Mouse (Mus musculus) midbrain, embryonic 10.5 days (tissue): ENCODE results near the gene Tmem82. TPM values are rescaled to one million over a fixed set of nuclear protein-coding genes. Genes with fewer than 3 reads are reported as not detected.

Source experiments
- DNase-seq: peaks from one replicate; pipeline ENCODE4 v3.0.0-alpha.2; 2017; ENCODE audit warnings: low spot score
- H3K27ac ChIP-seq: fragments of 300-500 bp; sonication (generic); replicated peaks from 2 replicates; pipeline ENCODE4 v1.5.1; 2016; ENCODE audit warnings: mild to moderate bottlenecking
- H3K27me3 ChIP-seq: fragments of 300-500 bp; sonication (generic); 2 replicates; pipeline ENCODE4 v1.6.1; 2016; ENCODE audit warnings: low read depth, mild to moderate bottlenecking; ENCODE audit not compliant: poor library complexity, severe bottlenecking
- H3K36me3 ChIP-seq: fragments of 300-500 bp; sonication (generic); 2 replicates; pipeline ENCODE4 v1.6.1; 2016; ENCODE audit warnings: mild to moderate bottlenecking, moderate library complexity
- H3K4me1 ChIP-seq: fragments of 300-500 bp; sonication (generic); 2 replicates; pipeline ENCODE4 v1.6.1; 2016
- H3K4me3 ChIP-seq: fragments of 300-500 bp; sonication (generic); 2 replicates; pipeline ENCODE4 v1.5.1; 2016; ENCODE audit warnings: mild to moderate bottlenecking, moderate library complexity
- H3K9me3 ChIP-seq: fragments of 300-500 bp; sonication (generic); replicated peaks from 2 replicates; pipeline ENCODE4 v1.6.1; 2016; ENCODE audit warnings: mild to moderate bottlenecking
- WGBS: fragments of 180-500 bp; shearing (Covaris S2); methylation state at CpG from one replicate; pipeline ENCODE4 v1.1.7; 2016; 5-methylcytosine and 5-hydroxymethylcytosine counted together
- polyA plus RNA-seq: library from polyadenylated mRNA; unstranded; fragments of >200 nt; fragmentation: Nextera tagmentation; extraction: Ambion mirVana; gene quantifications from 2 replicates; pipeline ENCODE4 v1.2.1, GENCODE M21; 2016

The Tmem82 gene
- polyA plus RNA-seq, 1 experiment from 2014 or later, result 1.3 TPM

- DNase-seq, result no peak
- Histone ChIP-seq H3K9me3 (no peaks in the 10 kb centered on the region), H3K27ac (no peak overlapping the region), H3K4me3 (no peak overlapping the region), H3K27me3 (peaks cover 48% of the 10 kb centered on the region), H3K4me1 (peaks cover 41% of the 10 kb centered on the region), H3K36me3 (no peaks in the 10 kb centered on the region)
- 68% methylated on average over 12 of the region's 12 CpGs for WGBS
These were observed 17.1 kb downstream of the Tmem82 start for GRCm38 (mm10) chr4:141601148-141601862.

GRCm38 (mm10) chr4:141600364-141600763 lies 18.1 kb downstream of the Tmem82 start:
- H3K9me3 ChIP-seq, result no peaks in the 10 kb centered on the region
- H3K27ac ChIP-seq, result no peak overlapping the region
- DNase-seq, result no peak
- no peaks in the 10 kb centered on the region for H3K36me3 ChIP-seq
- H3K4me1 ChIP-seq, result peaks cover 45% of the 10 kb centered on the region
- 14% methylated on average over 6 of the region's 6 CpGs for WGBS
- H3K4me3 ChIP-seq, result peak overlapping the region; percentile 67
- peaks cover 48% of the 10 kb centered on the region for H3K27me3 ChIP-seq

DNA sequence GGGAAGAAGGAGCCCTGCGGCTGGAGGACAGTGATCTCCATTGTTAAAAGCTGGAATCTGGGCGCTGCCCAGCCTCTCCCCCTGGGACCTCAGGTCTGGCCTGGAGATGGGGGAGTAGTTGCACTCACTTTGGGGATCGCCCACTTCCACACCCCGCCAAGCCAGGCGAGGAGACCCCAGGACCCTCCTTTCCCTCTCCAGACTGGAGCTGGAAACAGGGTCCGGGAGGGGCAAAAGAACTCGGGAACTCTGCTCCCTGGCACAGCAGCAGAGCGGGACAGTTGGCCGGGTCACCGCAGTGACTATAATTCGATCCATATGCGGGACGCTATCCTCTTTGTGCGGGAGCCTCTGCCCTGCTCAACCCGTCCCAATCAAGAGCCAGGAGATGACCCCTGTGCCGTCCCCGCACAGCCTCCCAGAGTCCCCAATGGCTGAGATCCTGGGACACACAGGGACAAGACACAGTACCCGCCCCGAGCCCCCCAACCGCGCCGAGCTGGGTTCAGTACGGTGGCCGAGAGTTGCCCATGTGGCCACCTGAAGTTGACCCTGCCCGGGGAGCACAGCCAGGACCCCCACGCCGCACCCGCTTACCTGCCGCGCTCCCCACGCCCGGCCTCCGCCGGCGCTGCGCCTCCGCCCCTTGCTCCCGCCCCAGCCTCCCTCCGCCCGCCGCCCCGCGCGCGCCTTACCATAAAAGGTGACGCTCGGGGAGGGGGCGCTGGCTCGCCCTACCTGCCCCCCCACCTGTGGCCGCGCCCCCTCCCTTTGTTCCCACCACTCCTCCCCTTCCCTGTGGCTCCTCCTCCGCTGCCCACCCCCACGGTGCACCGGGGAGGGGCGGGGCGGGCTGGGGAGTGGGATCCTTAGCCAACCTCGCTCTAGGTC lies 18.9 kb downstream of the Tmem82 start:
- DNase-seq, result peak; percentile 55
- Histone ChIP-seq H3K9me3 (no peaks in the 10 kb centered on the region), H3K27me3 (peaks cover 48% of the 10 kb centered on the region), H3K36me3 (no peaks in the 10 kb centered on the region), H3K27ac (peak overlapping the region; percentile 83), H3K4me3 (peak overlapping the region; percentile 67), H3K4me1 (peaks cover 45% of the 10 kb centered on the region)
- WGBS, result under 1% methylated on average over 57 of the region's 57 CpGs

- under 1% methylated on average over 9 of the region's 9 CpGs for WGBS
- DNase-seq, result no peak
- H3K36me3 ChIP-seq, result no peaks in the 10 kb centered on the region
- H3K9me3 ChIP-seq, result no peaks in the 10 kb centered on the region
- H3K27me3 ChIP-seq, result peaks cover 48% of the 10 kb centered on the region
- peaks cover 41% of the 10 kb centered on the region for H3K4me1 ChIP-seq
- peak overlapping the region; percentile 83 for H3K27ac ChIP-seq
- H3K4me3 ChIP-seq, result peak overlapping the region; percentile 67
These were observed 19.6 kb downstream of the Tmem82 start for GRCm38 (mm10) chr4:141598894-141599250.

GRCm38 (mm10) chr4:141598199-141598893 lies 20.1 kb downstream of the Tmem82 start:
- peak; percentile 53 for DNase-seq
- Histone ChIP-seq H3K4me1 (peaks cover 41% of the 10 kb centered on the region), H3K27ac (peak overlapping the region; percentile 83), H3K9me3 (no peaks in the 10 kb centered on the region), H3K4me3 (peak overlapping the region; percentile 67), H3K27me3 (peaks cover 48% of the 10 kb centered on the region), H3K36me3 (no peaks in the 10 kb centered on the region)
- WGBS, result 1% methylated on average over 19 of the region's 19 CpGs

GRCm38 (mm10) chr4:141596700-141597328 lies 21.6 kb downstream of the Tmem82 start:
- Histone ChIP-seq H3K9me3 (no peaks in the 10 kb centered on the region), H3K36me3 (no peaks in the 10 kb centered on the region), H3K27ac (no peak overlapping the region), H3K27me3 (peaks cover 47% of the 10 kb centered on the region), H3K4me1 (peaks cover 41% of the 10 kb centered on the region), H3K4me3 (no peak overlapping the region)
- no peak for DNase-seq
- 85% methylated on average over 8 of the region's 8 CpGs for WGBS

GRCm38 (mm10) chr4:141595605-141596268 lies 22.7 kb downstream of the Tmem82 start:
- H3K4me3 ChIP-seq, result no peak overlapping the region
- H3K4me1 ChIP-seq, result peaks cover 33% of the 10 kb centered on the region
- peaks cover 36% of the 10 kb centered on the region for H3K27me3 ChIP-seq
- no peak for DNase-seq
- H3K36me3 ChIP-seq, result no peaks in the 10 kb centered on the region
- no peaks in the 10 kb centered on the region for H3K9me3 ChIP-seq
- WGBS, result 87% methylated on average over 9 of the region's 9 CpGs
- no peak overlapping the region for H3K27ac ChIP-seq

DNA sequence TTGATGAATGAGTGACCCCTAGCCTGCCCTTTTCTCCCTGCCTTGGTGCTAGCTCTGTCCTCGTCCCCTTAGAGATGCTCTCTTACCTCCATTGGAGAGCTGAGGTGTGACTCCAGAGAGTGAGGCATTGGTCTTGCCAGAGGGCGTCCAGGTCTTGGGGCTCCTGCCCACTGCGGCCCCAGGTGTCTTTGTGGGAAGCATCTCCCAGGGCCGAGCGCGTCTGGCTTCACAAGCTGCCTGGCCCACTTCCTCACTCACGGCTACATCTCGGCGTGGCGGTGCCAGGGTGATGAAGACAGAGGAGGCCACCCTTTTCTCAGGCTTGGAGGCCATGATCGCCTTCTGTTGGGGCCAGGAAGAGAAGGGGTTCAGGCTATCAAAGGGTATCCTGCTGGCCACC lies 23.3 kb downstream of the Tmem82 start:
- peaks cover 27% of the 10 kb centered on the region for H3K4me1 ChIP-seq
- H3K9me3 ChIP-seq, result no peaks in the 10 kb centered on the region
- H3K27me3 ChIP-seq, result peaks cover 31% of the 10 kb centered on the region
- H3K36me3 ChIP-seq, result no peaks in the 10 kb centered on the region
- DNase-seq, result no peak
- no peak overlapping the region for H3K27ac ChIP-seq
- no peak overlapping the region for H3K4me3 ChIP-seq
- WGBS, result 91% methylated on average over 11 of the region's 11 CpGs

GRCm38 (mm10) chr4:141591547-141591946 lies 26.9 kb downstream of the Tmem82 start:
- H3K27me3 ChIP-seq, result no peaks in the 10 kb centered on the region
- 32% methylated on average over 3 of the region's 3 CpGs for WGBS
- H3K27ac ChIP-seq, result no peak overlapping the region
- 0 out of 2 replicates have a peak, but pooled peaks cover 4% of the 10 kb centered on the region for H3K4me1 ChIP-seq
- H3K4me3 ChIP-seq, result no peak overlapping the region
- H3K36me3 ChIP-seq, result no peaks in the 10 kb centered on the region; the same call in 1 of the 2 replicates
- no peaks in the 10 kb centered on the region for H3K9me3 ChIP-seq
- peak; percentile 40 for DNase-seq

GRCm38 (mm10) chr4:141583919-141584318 lies 34.5 kb downstream of the Tmem82 start:
- Histone ChIP-seq H3K27me3 (no peaks in the 10 kb centered on the region), H3K36me3 (peaks cover 3% of the 10 kb centered on the region; the same call in 1 of the 2 replicates), H3K4me3 (no peak overlapping the region), H3K4me1 (no peaks in the 10 kb centered on the region), H3K9me3 (no peaks in the 10 kb centered on the region), H3K27ac (no peak overlapping the region)
- WGBS, result 93% methylated on average over 8 of the region's 8 CpGs
- DNase-seq, result no peak

DNA sequence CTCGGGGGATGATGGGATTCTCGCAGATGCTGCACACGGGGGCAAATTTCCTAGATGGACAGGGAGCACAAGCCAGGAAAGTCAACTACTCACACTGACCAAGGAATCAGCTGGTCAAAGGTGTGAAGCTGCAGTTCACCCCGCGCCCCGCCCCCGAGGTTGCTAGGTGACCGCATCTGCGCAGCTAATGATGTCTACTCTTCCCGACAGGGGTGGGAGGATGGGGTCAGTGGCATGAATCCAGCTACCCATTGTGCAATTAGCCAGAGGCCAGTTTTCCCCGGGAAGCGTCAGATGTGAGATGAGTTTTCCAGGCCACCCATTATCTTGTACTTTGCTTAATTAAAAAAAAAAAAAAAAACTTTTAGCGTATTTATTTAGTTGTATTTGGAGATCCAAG lies 37.4 kb downstream of the Tmem82 start:
- Histone ChIP-seq H3K27me3 (no peaks in the 10 kb centered on the region), H3K4me1 (no peaks in the 10 kb centered on the region), H3K9me3 (no peaks in the 10 kb centered on the region), H3K4me3 (no peak overlapping the region), H3K36me3 (peaks cover 8% of the 10 kb centered on the region; the same call in 1 of the 2 replicates), H3K27ac (no peak overlapping the region)
- DNase-seq, result no peak
- 89% methylated on average over 13 of the region's 13 CpGs for WGBS

- H3K36me3 ChIP-seq, result peaks cover 8% of the 10 kb centered on the region; the same call in 1 of the 2 replicates
These were observed 39.6 kb downstream of the Tmem82 start for GRCm38 (mm10) chr4:141578833-141579232.

More at GRCm38 (mm10) chr4:141578833-141579232, 39.6 kb downstream of the Tmem82 start:
- WGBS, result 87% methylated on average over 3 of the region's 3 CpGs
- Histone ChIP-seq H3K4me1 (no peaks in the 10 kb centered on the region), H3K9me3 (no peaks in the 10 kb centered on the region), H3K27ac (no peak overlapping the region), H3K4me3 (no peak overlapping the region), H3K27me3 (no peaks in the 10 kb centered on the region)
- no peak for DNase-seq
